Mouse (Mus musculus) adipocyte (in vitro differentiated cells): Measurements from ENCODE around the gene Crip1.
A peak's percentile ranks its signal among the peaks of the same experiment; 100 is the strongest.
"Not testable (repeated sequence)": the region's sequence is repeated elsewhere in the genome, so short reads cannot be mapped to it uniquely, and the experiment has no call there.

Experiments
- DNase-seq: peaks from one replicate; pipeline ENCODE4 v3.0.0-alpha.2; 2016; ENCODE audit warnings: low spot score

Crip1 gene

GRCm38 (mm10) chr12:113185442-113186291 lies 39.6 kb downstream of the Crip1 start, which contains the start of gene Tmem121:
Tmem121 (plus strand) TSS chr12:113185930.
- no peak for DNase-seq

DNA sequence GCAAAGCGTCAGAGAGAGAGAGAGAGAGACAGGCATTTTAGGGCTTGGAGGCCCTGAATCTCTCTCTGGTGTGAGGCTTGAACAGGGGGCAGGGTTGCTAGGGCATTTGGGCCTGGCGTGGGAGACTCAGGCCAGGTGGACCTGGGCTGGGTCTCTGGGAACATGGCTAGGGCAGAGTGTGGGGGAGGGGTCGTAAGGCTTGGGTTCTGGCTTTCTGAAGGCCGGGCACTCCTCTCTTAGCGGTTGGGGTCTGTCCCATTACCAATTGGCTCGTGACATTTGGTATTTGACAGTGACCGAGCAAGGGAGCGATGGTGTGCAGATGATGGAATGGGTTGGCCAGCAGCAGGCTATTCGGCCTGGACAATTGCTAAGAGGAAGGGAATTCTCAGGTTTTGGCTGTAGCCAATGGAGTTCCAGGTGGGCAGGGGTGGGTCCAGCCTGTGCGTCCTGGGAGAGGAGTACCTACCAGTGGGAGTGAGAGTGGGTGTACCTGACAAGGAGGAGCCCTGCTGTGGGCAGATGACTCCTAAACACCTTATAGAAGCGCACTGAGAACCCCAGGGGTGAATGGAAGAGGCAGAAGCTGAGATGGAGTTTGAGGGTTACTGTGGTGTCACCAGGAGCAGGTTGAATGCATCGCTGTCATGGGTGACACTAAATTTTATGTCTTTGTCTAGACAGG lies 40.4 kb downstream of the Crip1 start:
- no peak for DNase-seq

GRCm38 (mm10) chr12:113187011-113187375 lies 40.9 kb downstream of the Crip1 start:
- no peak for DNase-seq

GRCm38 (mm10) chr12:113187584-113188295 lies 41.6 kb downstream of the Crip1 start:
- DNase-seq = no peak

DNA sequence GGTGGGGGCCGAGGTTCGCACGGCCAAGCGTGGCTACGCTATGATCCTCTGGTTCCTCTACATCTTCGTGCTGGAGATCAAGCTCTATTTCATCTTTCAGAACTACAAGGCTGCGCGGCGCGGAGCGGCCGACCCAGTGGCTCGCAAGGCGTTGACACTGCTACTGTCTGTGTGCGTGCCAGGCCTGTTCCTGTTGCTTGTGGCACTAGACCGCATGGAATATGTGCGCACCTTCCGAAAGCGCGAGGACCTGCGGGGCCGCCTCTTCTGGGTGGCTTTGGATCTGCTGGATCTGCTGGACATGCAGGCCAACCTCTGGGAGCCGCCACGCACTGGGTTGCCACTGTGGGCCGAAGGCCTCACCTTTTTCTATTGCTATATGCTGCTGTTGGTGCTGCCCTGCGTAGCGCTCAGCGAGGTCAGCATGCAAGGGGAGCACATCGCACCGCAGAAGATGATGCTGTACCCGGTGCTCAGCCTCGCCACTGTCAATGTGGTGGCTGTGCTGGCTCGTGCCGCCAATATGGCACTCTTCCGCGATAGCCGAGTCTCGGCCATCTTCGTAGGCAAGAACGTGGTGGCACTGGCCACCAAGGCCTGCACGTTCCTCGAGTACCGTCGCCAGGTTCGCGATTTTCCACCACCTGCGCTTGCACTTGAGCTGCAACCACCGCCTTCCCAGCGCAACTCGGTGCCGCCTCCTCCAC lies 42.4 kb downstream of the Crip1 start:
- no peak for DNase-seq

DNA sequence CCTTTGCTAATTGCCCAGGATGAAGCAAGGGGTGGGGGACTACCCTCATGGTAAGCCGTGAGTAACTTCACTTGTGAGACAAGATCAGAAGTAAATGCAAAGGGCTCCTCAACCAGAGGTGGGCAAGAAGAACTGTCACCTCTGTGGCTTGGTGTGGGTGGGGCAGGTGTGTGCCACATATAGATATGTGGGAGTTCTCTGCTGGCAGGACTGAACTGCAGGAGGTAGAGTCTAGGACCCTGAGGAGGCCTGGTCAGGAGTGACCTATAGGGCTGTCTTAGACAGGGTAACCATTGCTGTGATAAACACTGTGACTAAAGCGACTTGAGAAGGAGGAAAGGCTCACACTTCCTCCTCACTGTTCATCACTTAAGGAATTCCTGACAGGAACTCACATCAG lies 47.3 kb downstream of the Crip1 start:
- DNase-seq = no peak

DNA sequence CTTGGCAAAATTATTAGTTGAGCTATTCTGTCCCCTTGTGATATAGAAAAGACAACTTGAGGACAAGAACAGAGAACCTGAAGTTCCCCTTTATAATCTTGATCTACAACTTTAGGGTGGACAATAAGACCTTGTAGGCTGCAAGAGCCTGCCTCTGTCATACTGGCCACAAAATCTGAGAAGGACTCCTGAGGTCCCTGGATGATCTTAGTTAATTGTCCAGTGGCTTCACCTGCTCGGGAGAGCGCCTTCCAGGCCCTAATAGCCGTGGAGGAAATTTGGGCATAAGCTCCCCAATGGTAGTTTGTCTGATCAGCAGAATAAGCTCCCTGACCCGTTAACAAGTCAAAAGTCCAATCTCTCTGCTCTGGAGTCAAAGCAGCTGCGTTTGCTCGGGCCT lies 53.0 kb downstream of the Crip1 start:
- DNase-seq = not testable (repeated sequence)

DNA sequence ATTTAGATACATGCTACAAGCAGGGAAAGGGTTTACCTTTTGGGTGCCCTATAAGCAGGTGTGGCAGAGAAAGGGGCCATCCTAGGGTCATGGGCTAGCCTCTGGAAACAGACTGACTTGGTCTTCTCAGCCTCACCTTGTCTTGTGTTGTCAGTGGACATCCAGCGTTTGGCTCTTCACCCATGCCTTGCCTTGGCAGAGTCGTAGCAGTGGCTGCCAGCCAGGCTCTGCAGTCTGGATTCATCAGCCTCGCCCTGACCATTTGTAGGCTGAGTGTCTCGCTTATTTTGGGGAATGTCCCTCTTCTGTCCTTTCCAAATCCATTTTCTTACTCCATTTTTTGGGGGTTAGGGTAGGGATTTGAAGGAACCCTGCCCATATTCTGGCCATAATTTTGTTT lies 55.2 kb downstream of the Crip1 start:
- DNase-seq = peak; percentile 82

- no peak for DNase-seq
Observed at GRCm38 (mm10) chr12:113202008-113202407, 55.9 kb downstream of the Crip1 start.
